8 mouse cellular contexts compared by ENCODE assay signal in genomic region chr9:21411669-21412550, GRCm38 (mm10). TPM values are rescaled to one million over a fixed set of nuclear protein-coding genes. Genes with fewer than 3 reads are reported as not detected.
DNase-seq lines count a peak whose midpoint lies in the region; ATAC-seq and TF ChIP-seq lines count a peak whose summit lies in the region.

Qtrt1 (plus strand) TSS chr9:21411837.

- peaks cover 27% of the 10 kb centered on the region for H3K79me2 ChIP-seq in CH12.LX (replicated peaks; ENCODE audit: control insufficient read depth, extremely low read depth, insufficient read depth, poor library complexity, severe bottlenecking)

- peaks cover 22 to 41% of the 10 kb centered on the region in 2 experiments for H3K36me3 ChIP-seq in CH12.LX (replicated peaks in 1 of 2; ENCODE audit: control insufficient read depth in 1 of 2, insufficient read depth in 1 of 2, low read length in 1 of 2)
- H3K36me3 ChIP-seq in forebrain, embryonic 12.5 days (replicated peaks): peaks cover 32% of the 10 kb centered on the region
- H3K36me3 ChIP-seq in heart, postnatal 0 days (replicated peaks; ENCODE audit: control insufficient read depth, insufficient read depth, low read length): peaks cover 3% of the 10 kb centered on the region; the same call in 1 of the 2 replicates
- H3K36me3 ChIP-seq in liver, embryonic 16.5 days (ENCODE audit: control insufficient read depth, insufficient read depth): no peaks in the 10 kb centered on the region; the same call in 1 of the 2 replicates
- H3K36me3 ChIP-seq in neural tube, embryonic 13.5 days: peaks cover 34% of the 10 kb centered on the region
- H3K36me3 ChIP-seq in testis, adult 2 months (ENCODE audit: control insufficient read depth, insufficient read depth, low read length): no peaks in the 10 kb centered on the region

- peak; percentile 95 for DNase-seq in CH12.LX (ENCODE audit: extremely low read depth)
- peak; percentile 90 for DNase-seq in c-Kit-positive CD71-positive TER-119-negative erythroid progenitor cells, embryonic 14.5 days (ENCODE audit: low read depth)
- DNase-seq in heart, postnatal 0 days (ENCODE audit: low spot score): peak; percentile 94
- DNase-seq in kidney, postnatal 4 days: peak; percentile 87 to 92

- H3K9ac ChIP-seq in CH12.LX (ENCODE audit: insufficient read depth, low read depth): peak within 1 kb of the TSS; percentile 57
- H3K9ac ChIP-seq in forebrain, embryonic 12.5 days: peak within 1 kb of the TSS; percentile 74
- H3K9ac ChIP-seq in heart, postnatal 0 days (replicated peaks; ENCODE audit: low read depth, low read length): peak within 1 kb of the TSS; percentile 49
- H3K9ac ChIP-seq in liver, embryonic 16.5 days (ENCODE audit: low read depth, low read length): peak within 1 kb of the TSS; percentile 71
- peak within 1 kb of the TSS; percentile 84 for H3K9ac ChIP-seq in neural tube, embryonic 13.5 days

- 2% methylated on average over 53 of the region's 53 CpGs for WGBS in forebrain, embryonic 12.5 days
- WGBS in heart, postnatal 0 days: 1% methylated on average over 53 of the region's 53 CpGs
- under 1% methylated on average over 53 of the region's 53 CpGs for WGBS in liver, embryonic 16.5 days (ENCODE audit: insufficient replicate concordance)
- 1% methylated on average over 53 of the region's 53 CpGs for WGBS in neural tube, embryonic 13.5 days

- H3K9me3 ChIP-seq in CH12.LX (replicated peaks; ENCODE audit: low read length): no peaks in the 10 kb centered on the region
- H3K9me3 ChIP-seq in forebrain, embryonic 12.5 days: no peaks in the 10 kb centered on the region
- no peaks in the 10 kb centered on the region for H3K9me3 ChIP-seq in heart, postnatal 0 days (replicated peaks; ENCODE audit: control insufficient read depth, low read length)
- H3K9me3 ChIP-seq in liver, embryonic 16.5 days (replicated peaks; ENCODE audit: control insufficient read depth, low read length): no peaks in the 10 kb centered on the region
- H3K9me3 ChIP-seq in neural tube, embryonic 13.5 days: no peaks in the 10 kb centered on the region

- H3K27ac ChIP-seq in CH12.LX (ENCODE audit: insufficient read depth, low read depth): peak within 1 kb of the TSS; percentile 50
- peak within 1 kb of the TSS; percentile 77; the same call in 1 of the 2 replicates for H3K27ac ChIP-seq in forebrain, embryonic 12.5 days
- H3K27ac ChIP-seq in heart, postnatal 0 days (ENCODE audit: low read depth): 0 out of 2 replicates have a peak within 1 kb of the TSS, but pooled peaks have one; percentile 10
- peak within 1 kb of the TSS; percentile 51 for H3K27ac ChIP-seq in liver, embryonic 16.5 days (ENCODE audit: low read length)
- H3K27ac ChIP-seq in neural tube, embryonic 13.5 days (replicated peaks): peak within 1 kb of the TSS; percentile 73
- H3K27ac ChIP-seq in testis, adult 2 months (ENCODE audit: control insufficient read depth, insufficient read depth, low read depth, low read length): peak within 1 kb of the TSS; percentile 57

- H3K4me3 ChIP-seq in CH12.LX (replicated peaks in 1 of 3; ENCODE audit: low read depth in 2 of 3, low read length in 2 of 3, poor library complexity in 1 of 3): peak within 1 kb of the TSS; percentile 91 to 97 (median 93)
- H3K4me3 ChIP-seq in forebrain, embryonic 12.5 days (replicated peaks): peak within 1 kb of the TSS; percentile 82
- peak within 1 kb of the TSS; percentile 60 for H3K4me3 ChIP-seq in heart, postnatal 0 days (ENCODE audit: low read depth, low read length)
- peak within 1 kb of the TSS; percentile 77 for H3K4me3 ChIP-seq in liver, embryonic 16.5 days (ENCODE audit: low read depth, low read length)
- H3K4me3 ChIP-seq in neural tube, embryonic 13.5 days: peak within 1 kb of the TSS; percentile 78
- peak within 1 kb of the TSS; percentile 92 for H3K4me3 ChIP-seq in testis, adult 2 months (ENCODE audit: control insufficient read depth, low read depth, low read length)

- TF ChIP-seq CTCF in CH12.LX (conservative IDR thresholded peaks at IDR 0.05 in 1 of 2, IDR thresholded peaks at IDR 0.05 in 1 of 2; ENCODE audit: low read depth in 2 of 2, low read length in 2 of 2): no peak
- TF ChIP-seq CTCF in heart, postnatal 0 days (IDR thresholded peaks at IDR 0.05; ENCODE audit: low read depth): no peak
- TF ChIP-seq CTCF in testis, adult 2 months (IDR thresholded peaks at IDR 0.05; ENCODE audit: control insufficient read depth, insufficient read depth, insufficient replicate concordance, low read depth, low read length): no peak

- in situ Hi-C loops in CH12.LX (cut with MboI; ENCODE audit: low pct_ligation_motif_present, low pct_unique_long_range_greater_than_20kb, low sequenced_read_pairs): loop anchor here (5.0 to 10.0 kb wide), 3 partner anchors 45 to 187 kb away; partner anchors contain the start of gene Ilf3

- TF ChIP-seq RAD21 in CH12.LX (IDR thresholded peaks at IDR 0.05; ENCODE audit: low read depth, low read length): no peak

- dilution Hi-C loops in CH12.LX (cut with MboI; ENCODE audit: extremely low pct_ligation_motif_present, extremely low pct_unique_long_range_greater_than_20kb, low sequenced_read_pairs): no loop called here

- no peaks in the 10 kb centered on the region for H3K27me3 ChIP-seq in CH12.LX (replicated peaks)
- no peaks in the 10 kb centered on the region for H3K27me3 ChIP-seq in forebrain, embryonic 12.5 days
- no peaks in the 10 kb centered on the region for H3K27me3 ChIP-seq in heart, postnatal 0 days (ENCODE audit: control insufficient read depth, insufficient read depth, low read length)
- no peaks in the 10 kb centered on the region for H3K27me3 ChIP-seq in liver, embryonic 16.5 days (ENCODE audit: control insufficient read depth, insufficient read depth, low read depth, low read length)
- H3K27me3 ChIP-seq in neural tube, embryonic 13.5 days: no peaks in the 10 kb centered on the region
- H3K27me3 ChIP-seq in testis, adult 2 months (ENCODE audit: control insufficient read depth, insufficient read depth, low read length): no peaks in the 10 kb centered on the region

- H3K4me2 ChIP-seq in CH12.LX (ENCODE audit: insufficient read depth, low read depth, poor library complexity, severe bottlenecking): peak within 1 kb of the TSS; percentile 60
- peak within 1 kb of the TSS; percentile 81 for H3K4me2 ChIP-seq in forebrain, embryonic 12.5 days
- H3K4me2 ChIP-seq in heart, postnatal 0 days (ENCODE audit: low read depth, low read length): peak within 1 kb of the TSS; percentile 85
- peak within 1 kb of the TSS; percentile 91 for H3K4me2 ChIP-seq in liver, embryonic 16.5 days (ENCODE audit: low read depth, low read length)
- H3K4me2 ChIP-seq in neural tube, embryonic 13.5 days: peak within 1 kb of the TSS; percentile 85

- no peak for TF ChIP-seq EP300 in CH12.LX (IDR thresholded peaks at IDR 0.05; ENCODE audit: low read length)
- TF ChIP-seq EP300 in heart, postnatal 0 days (IDR thresholded peaks at IDR 0.05; ENCODE audit: low read depth): no peak

- TF ChIP-seq POLR2A in CH12.LX (IDR thresholded peaks at IDR 0.05; ENCODE audit: low read depth, low read length): peak; percentile 78
- peak; percentile 67; the same call in 1 of the 2 replicates for TF ChIP-seq POLR2A in testis, adult 2 months (IDR thresholded peaks at IDR 0.05; ENCODE audit: control insufficient read depth, low read depth, low read length)

- peaks cover 0 to 22% of the 10 kb centered on the region in 2 experiments; a peak in 2 of 4 replicates for H3K4me1 ChIP-seq in CH12.LX (ENCODE audit: control insufficient read depth in 1 of 2, insufficient read depth in 2 of 2)
- peaks cover 13% of the 10 kb centered on the region for H3K4me1 ChIP-seq in forebrain, embryonic 12.5 days
- H3K4me1 ChIP-seq in heart, postnatal 0 days (ENCODE audit: control insufficient read depth, insufficient read depth): peaks cover 11% of the 10 kb centered on the region; the same call in 1 of the 2 replicates
- peaks cover 12% of the 10 kb centered on the region for H3K4me1 ChIP-seq in liver, embryonic 16.5 days (ENCODE audit: control insufficient read depth, low read depth, low read length)
- peaks cover 34% of the 10 kb centered on the region for H3K4me1 ChIP-seq in neural tube, embryonic 13.5 days (replicated peaks)
- H3K4me1 ChIP-seq in testis, adult 2 months (ENCODE audit: control insufficient read depth, insufficient read depth, low read length): peaks cover 3% of the 10 kb centered on the region

- ATAC-seq in forebrain, embryonic 12.5 days (ENCODE audit: low FRiP score): peak; percentile 97
- ATAC-seq in heart, postnatal 0 days (ENCODE audit: insufficient read depth, low read depth): peak; percentile 96
- ATAC-seq in liver, embryonic 16.5 days (ENCODE audit: low read depth): peak; percentile 96
- peak; percentile 96 for ATAC-seq in neural tube, embryonic 13.5 days (ENCODE audit: low read depth)

TF ChIP-seq in CH12.LX, 34 proteins besides CTCF, POLR2A, EP300 and RAD21 (continues in another document):
- no peak for TF ChIP-seq KAT2A (IDR thresholded peaks at IDR 0.05; ENCODE audit: insufficient replicate concordance, low read length)
- no peak for TF ChIP-seq MAFK (IDR thresholded peaks at IDR 0.05; ENCODE audit: insufficient replicate concordance, low read length)
- peak; percentile 91 for TF ChIP-seq BHLHE40 (IDR thresholded peaks at IDR 0.05; ENCODE audit: low read depth, low read length)
- no peak for TF ChIP-seq CHD1 (IDR thresholded peaks at IDR 0.05; ENCODE audit: low read depth, low read length)
- peak; percentile 74 for TF ChIP-seq NELFE (IDR thresholded peaks at IDR 0.05; ENCODE audit: low read depth, low read length)
- no peak for TF ChIP-seq RCOR1 (conservative IDR thresholded peaks at IDR 0.05; ENCODE audit: low read depth, low read length)
- TF ChIP-seq UBTF (IDR thresholded peaks at IDR 0.05; ENCODE audit: low read depth, low read length): peak; percentile 65; the same call in 1 of the 2 replicates
- peak; percentile 100 for TF ChIP-seq MXI1 (IDR thresholded peaks at IDR 0.05; ENCODE audit: low read depth, low read length)
- peak; percentile 78 for TF ChIP-seq TBP (conservative IDR thresholded peaks at IDR 0.05; ENCODE audit: low read depth, low read length)
- peak; percentile 90 for TF ChIP-seq TCF12 (IDR thresholded peaks at IDR 0.05; ENCODE audit: low read depth, low read length)
- TF ChIP-seq IRF4 (IDR thresholded peaks at IDR 0.05; ENCODE audit: low read depth, low read length): no peak
- no peak for TF ChIP-seq ZKSCAN1 (IDR thresholded peaks at IDR 0.05; ENCODE audit: borderline replicate concordance, low read depth, low read length)

RNA-seq across cellular contexts. Expression of gene Qtrt1, which starts in this region (rescaled TPM):
- total RNA-seq in CH12.LX (2012; rRNA removed): 57.8 and 60.5 TPM in 2 replicates
- total RNA-seq in CH12.LX (2014; rRNA removed): 43.1 and 48.1 TPM in 2 replicates
- 52.4 and 56.8 TPM in 2 replicates for polyA plus RNA-seq in CH12.LX (2012; ENCODE audit: insufficient read length, low read depth)
- polyA plus RNA-seq in forebrain, embryonic 12.5 days (2016; fragmentation: Nextera tagmentation; extraction: Ambion mirVana): 43.5 and 50.8 TPM in 2 replicates
- total RNA-seq in heart, postnatal 0 days (2014; rRNA removed; ENCODE audit: low replicate concordance): 34.3 and 39.7 TPM in 2 replicates
- 15.5 and 15.6 TPM in 2 replicates for polyA plus RNA-seq in heart, postnatal 0 days (2015; fragmentation: Nextera tagmentation; extraction: Ambion mirVana)
- polyA plus RNA-seq in liver, embryonic 16.5 days (2015; fragmentation: Nextera tagmentation; extraction: Ambion mirVana): 14.6 and 15.8 TPM in 2 replicates
- polyA plus RNA-seq in neural tube, embryonic 13.5 days (2015; fragmentation: Nextera tagmentation; extraction: Ambion mirVana): 49.1 and 50.4 TPM in 2 replicates
- 19.6 and 23.2 TPM in 2 replicates for polyA plus RNA-seq in testis, adult 2 months (2012; rRNA removed)

Comparison
In these comparisons a context has a peak if more than half of its experiments do, and no peak if none do; other contexts are left out.
1. Peak in every context shown above with its lines: DNase-seq, ATAC-seq, H3K4me3 ChIP-seq and H3K27ac ChIP-seq.
2. H3K27ac ChIP-seq: peak in every context shown above with its lines; median percentile 77 in forebrain, embryonic 12.5 days; 73 in neural tube, embryonic 13.5 days; 57 in testis, adult 2 months; 51 in liver, embryonic 16.5 days; 50 in CH12.LX; 10 in heart, postnatal 0 days.